Mouse (Mus musculus): Measurements from ENCODE around the gene Rasip1. TPM values are rescaled to one million over a fixed set of nuclear protein-coding genes. Genes with fewer than 3 reads are reported as not detected.
A peak's percentile ranks its signal among the peaks of the same experiment; 100 is the strongest.

The Rasip1 gene
- 10 to 100 TPM; 16.0 to 27.6 TPM for total RNA-seq (2021)
- long read RNA-seq, experiment 1, transcript Rasip1-201 (12 exons, 3,202 nt): major isoform, 44 of 66 reads
- long read RNA-seq, experiment 1, partial matches to known transcripts: 18 of 66 reads
- long read RNA-seq, experiment 1, other reads (novel, unspliced or antisense): 4 of 66 reads
- long read RNA-seq, experiment 2, transcript Rasip1-201 (12 exons, 3,202 nt): major isoform, 31 of 49 reads
- long read RNA-seq, experiment 2, partial matches to known transcripts: 14 of 49 reads
- long read RNA-seq, experiment 2, other reads (novel, unspliced or antisense): 4 of 49 reads

- no peak for DNase-seq (ENCODE audit: low spot score in 2 of 2)
These were observed at the start of gene Rasip1 for GRCm38 (mm10) chr7:45627261-45627660. TSS of gene Rasip1 (plus strand) at chr7:45627488.

DNA sequence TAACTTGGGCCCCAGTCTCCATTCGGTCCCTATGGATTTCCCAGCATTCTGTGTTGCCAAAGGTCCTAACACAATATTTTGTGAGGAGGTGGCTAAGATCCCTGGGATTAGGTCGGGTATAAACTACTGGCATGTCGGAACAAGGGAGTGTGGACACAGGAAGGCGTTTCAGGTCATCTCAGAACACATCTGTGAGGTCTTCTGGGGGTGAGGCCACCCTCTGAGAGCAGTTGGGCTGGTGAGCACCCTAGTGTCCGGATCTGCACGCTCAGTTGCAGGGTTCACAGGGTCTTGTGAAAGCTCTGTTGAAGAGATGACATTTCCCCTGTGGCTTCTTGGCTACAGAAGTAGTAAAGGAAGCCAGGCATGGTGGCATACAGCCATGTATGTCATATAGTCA, 41.4 kb upstream of the Rasip1 start:
- DNase-seq (ENCODE audit: low spot score in 2 of 2): no peak

DNA sequence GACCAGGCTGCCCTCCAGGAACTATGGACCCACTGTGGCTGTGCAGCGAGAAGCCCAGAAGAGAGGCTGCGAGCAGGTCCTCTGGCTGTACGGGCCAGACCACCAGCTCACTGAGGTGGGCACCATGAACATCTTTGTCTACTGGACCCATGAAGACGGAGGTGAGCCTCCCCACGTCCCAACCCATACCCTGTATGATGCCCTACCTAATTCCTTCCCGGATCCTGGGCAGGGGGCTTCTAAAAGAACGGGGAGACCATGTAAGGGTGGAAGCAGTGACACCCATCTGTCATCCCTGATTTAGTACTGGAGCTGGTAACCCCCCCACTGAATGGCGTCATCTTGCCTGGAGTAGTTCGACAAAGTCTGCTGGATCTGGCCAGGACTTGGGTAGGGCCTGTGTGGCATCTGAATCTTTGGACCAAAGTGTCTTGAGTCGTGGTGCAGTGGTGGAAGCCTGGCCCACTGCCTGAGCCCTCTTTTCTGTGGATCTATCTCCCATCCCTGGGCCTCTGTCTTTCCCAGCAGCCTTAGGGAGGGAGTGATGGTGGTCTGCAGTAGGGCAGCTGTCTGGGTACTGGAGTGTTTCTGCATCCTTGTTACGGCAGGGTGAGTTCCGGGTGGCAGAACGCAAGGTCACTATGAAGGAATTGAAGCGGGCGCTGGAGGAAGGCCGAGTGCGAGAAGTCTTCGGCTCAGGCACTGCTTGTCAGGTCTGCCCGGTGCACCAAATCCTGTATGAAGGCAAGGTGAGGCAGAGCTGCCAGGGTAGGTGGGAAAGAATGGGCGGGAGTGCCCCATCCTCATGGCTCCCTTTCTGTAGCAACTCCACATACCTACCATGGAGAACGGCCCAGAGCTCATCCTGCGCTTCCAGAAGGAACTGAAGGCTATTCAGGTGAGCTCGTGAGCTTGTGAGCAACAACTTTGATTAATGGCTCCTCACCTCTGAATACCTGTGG, 39.4 kb upstream of the Rasip1 start:
- DNase-seq (ENCODE audit: low spot score in 2 of 2): peak in 1 of 2 experiments; percentile 2

DNA sequence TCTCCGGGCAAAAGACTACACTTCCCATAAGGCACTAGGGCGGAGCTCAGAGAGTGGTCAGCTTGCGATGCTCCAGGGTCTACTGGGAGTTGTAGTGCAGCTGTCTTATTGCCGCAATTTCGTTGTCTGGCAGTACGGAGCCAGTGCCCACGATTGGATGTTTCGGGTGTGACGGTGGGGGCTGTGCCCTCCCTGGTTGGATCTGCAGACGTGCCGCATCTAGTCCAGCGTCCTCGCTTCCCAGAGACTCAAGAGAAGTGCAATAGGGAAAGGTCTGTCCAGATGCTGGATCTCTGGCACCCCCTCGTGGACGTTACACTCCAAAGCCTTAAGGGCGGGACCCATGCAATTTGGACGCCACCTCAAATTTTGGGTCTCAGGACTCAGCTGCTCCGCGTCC, 38.1 kb upstream of the Rasip1 start:
- DNase-seq (ENCODE audit: low spot score in 2 of 2): peak; percentile 85 to 86

GRCm38 (mm10) chr7:45589898-45590297, 37.4 kb upstream of the Rasip1 start:
- no peak for DNase-seq (ENCODE audit: low spot score in 2 of 2)

GRCm38 (mm10) chr7:45590874-45591273, 36.4 kb upstream of the Rasip1 start:
- no peak for DNase-seq (ENCODE audit: low spot score in 2 of 2)

DNA sequence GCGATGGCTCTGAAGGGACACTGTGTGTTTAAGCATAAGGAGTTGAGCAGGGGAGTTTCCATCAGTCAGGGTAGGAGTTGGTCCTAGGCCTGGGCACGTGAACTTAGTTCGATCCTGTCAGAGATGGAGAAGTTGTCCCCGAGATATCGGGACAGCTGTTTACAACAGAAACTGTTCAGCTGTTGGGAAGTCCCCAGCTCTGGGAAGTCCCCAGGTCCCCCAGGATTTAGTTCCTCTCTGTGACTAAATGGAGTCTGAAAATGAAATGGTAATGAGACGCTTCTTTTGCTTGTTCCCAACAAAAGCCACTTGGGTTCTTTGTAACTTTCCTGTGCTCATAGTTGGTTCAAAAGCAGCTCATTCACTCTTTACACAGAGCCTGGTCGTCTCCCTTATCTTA, 35.4 kb upstream of the Rasip1 start:
- DNase-seq (ENCODE audit: low spot score in 2 of 2): no peak

DNA sequence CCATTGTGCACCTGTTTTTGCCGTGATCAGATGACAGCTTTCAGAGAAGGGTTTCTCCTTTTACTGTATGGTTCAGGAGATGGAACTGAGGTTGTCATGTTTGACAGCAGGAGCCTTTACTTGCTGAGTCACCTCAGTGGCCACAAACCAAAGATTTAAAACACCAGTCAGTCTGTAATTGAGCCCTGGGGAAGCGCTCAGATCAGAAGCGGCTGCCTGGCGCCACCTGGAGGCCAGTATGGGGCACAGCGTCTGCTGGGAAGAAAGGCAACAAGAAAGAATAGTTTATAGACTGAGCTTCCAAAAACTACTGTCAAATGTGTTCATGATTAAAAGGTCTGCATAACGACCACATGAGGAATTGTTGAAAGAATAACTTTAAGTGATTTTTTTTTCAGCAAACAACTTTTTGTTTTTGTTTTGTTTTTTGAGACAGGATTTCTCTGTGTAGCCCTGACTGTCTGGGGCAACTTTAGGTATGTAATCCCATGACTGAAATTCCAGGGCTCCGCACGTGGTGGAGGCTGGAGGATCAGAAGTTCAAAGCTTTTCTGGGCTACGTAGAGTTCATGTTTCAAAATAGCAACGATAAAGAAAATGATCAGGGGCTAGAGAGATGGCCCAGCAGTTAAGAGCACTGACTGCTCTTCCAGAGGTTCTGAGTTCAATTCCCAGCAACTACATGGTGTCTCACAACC, 34.0 kb upstream of the Rasip1 start:
- peak; percentile 67 to 78 for DNase-seq (ENCODE audit: low spot score in 2 of 2)

GRCm38 (mm10) chr7:45595176-45595575, 32.1 kb upstream of the Rasip1 start:
- no peak for DNase-seq (ENCODE audit: low spot score in 2 of 2)

DNA sequence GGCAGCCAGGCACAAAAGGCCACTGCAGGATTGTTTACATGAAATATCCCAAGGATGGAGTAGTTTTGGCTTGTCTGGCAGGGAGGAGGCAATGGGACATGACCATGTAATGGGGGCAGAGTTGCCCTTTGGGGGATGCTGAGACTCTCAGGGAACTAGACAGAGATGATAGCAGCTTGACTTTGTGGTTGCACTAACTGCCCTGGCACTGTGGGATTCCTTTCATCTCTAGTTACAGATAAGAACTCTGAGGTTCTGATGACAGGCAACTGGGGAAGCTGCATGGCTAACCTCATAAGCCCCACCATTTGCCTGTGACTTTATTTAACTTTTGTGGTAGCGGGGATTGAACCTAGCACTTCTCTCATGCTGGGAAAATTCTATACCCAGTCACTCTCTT, 31.2 kb upstream of the Rasip1 start:
- no peak for DNase-seq (ENCODE audit: low spot score in 2 of 2)

DNA sequence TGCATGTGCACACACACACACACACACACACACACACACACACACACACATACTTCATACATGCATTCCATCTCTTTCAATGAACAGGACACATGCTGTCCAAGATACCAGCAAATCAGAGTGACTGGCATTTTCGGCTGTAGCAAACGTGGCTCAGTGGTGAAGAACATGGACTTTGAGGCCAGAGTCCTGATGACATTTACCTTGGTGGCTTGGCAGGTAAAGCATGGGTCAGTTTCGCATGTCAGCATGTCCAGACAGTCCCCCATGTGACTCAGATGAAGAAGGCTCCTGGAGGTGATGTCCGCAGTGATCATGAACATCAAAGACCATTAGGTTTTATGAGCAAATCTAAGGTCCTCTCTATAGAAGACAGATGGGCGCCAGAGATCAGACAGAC, 30.3 kb upstream of the Rasip1 start:
- no peak for DNase-seq (ENCODE audit: low spot score in 2 of 2)

GRCm38 (mm10) chr7:45597527-45597926, 29.8 kb upstream of the Rasip1 start:
- no peak for DNase-seq (ENCODE audit: low spot score in 2 of 2)

DNA sequence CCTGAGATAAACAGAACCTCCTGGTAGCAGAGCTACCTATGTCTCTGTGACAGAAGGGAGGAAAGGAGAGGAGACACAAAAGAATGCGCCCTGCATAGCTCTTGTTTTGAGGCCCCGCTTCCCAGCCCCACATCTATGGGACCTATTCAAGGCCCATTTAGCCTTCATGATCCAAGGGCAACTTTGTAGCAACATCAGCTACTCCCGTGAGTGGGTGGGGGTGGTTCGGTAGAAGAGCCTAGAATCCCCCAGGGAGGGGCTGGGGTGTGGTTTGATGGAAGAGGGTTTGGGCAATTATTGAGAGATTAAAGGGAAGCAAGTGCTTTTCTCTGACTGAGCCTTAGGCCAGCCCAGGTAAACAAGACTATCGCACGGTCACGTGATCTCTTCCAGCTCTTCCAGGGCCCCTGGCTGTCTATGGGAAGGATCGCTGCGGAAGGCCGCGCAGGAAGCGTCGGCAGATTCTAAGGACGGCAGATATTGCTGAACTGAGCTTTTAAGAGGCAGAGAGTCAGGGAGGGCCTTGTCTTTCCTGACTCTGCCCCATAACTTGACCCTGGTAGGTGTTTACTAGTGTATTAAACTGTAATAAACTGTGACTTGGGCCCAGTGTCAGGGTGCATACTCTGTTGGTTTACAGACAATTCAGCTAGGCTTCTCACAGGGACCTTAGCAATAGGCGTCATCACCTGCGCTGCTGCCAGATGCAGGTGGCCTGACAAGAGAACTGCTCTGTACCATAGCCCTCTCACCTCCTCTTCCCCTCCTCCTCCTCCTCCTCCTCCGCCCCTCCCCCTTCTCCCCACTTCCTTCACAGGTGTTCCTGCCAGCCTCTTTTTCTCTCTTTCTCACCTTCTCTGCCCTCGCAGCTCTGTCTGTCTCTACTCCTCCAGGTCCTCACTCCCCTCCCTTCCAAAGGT, 28.1 kb upstream of the Rasip1 start:
- no peak for DNase-seq (ENCODE audit: low spot score in 2 of 2)

DNA sequence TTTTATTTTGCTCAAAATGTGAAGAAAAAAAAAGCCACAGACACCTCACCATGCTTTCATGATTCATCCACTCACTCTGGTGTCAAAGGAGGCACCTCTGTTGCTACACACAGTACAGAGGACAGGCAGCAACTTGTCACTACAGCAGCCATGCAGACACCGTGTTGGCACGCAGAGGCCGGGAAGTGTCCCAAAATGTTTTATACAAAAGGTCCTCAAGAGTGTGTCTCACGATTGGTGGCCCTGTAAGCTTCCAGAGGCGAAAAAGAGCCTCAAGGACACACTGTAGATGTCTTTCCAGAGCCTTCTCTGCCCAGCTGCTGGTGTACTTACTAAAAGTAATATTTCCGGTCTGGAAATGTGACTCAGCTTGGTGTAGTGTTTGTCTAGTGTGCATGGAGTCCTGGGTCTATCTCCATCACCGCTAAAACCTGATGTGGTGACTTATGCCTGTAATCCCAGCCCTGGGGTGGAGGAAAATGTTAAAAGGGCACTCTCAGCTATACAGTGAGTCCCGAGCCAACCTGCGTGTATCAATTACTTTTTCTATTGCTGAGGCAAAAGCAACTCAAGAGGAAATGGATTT, 21.5 kb upstream of the Rasip1 start:
- no peak for DNase-seq (ENCODE audit: low spot score in 2 of 2)

GRCm38 (mm10) chr7:45609511-45609910, 17.8 kb upstream of the Rasip1 start:
- no peak for DNase-seq (ENCODE audit: low spot score in 2 of 2)

DNA sequence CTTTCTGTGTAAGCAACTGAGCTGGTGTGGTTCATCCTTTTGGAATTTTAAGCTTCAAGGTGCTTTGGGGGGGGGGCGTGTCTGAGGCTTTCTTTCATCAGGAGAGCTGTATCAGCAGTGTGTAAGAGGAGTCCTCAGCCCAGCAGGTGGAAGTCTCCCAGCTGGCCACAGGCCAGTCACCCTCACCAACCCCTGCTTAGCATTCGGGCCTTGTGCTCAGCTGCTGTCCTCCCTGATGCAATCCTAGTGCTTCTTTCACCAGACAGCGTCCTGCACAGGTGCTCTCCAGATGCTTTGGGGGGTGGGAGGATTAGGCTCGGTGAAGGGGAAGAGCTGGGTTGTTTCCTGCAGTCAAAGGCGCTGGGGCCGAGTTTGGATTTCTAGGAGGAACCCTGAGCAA, 11.0 kb upstream of the Rasip1 start:
- no peak for DNase-seq (ENCODE audit: low spot score in 2 of 2)

GRCm38 (mm10) chr7:45617042-45617695, 10.1 kb upstream of the Rasip1 start, which contains the start of gene Fut1:
TSS of gene Fut1 (plus strand) at chr7:45617289.
- no peak for DNase-seq (ENCODE audit: low spot score in 2 of 2)

GRCm38 (mm10) chr7:45618316-45618715, 9.0 kb upstream of the Rasip1 start:
- DNase-seq (ENCODE audit: low spot score in 2 of 2): no peak

- no peak for DNase-seq (ENCODE audit: low spot score in 2 of 2)
These were observed 7.7 kb upstream of the Rasip1 start for GRCm38 (mm10) chr7:45619592-45619991.

DNA sequence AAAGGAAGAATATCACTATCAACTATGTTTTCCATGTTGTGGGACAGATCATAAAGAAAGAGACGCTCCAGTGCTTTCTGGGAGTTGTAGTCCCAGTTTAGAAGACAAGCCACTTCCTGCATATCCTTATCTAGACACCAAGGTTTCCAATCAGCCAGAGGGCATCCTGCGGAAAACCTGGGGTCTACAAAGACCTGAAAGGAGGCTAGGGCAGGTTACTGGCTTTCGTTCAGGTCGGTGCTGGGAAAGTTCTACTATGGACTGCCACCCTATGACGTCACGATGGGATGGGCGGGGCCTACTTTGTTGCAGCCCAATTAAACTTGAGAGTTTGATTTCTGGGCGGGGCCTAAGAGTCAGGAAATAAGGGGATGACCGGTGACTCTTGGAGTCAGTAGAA, 5.8 kb upstream of the Rasip1 start, which contains the start of gene Izumo1:
Gene Izumo1, plus strand, starts transcription at position 369 of the 400 bp plus-strand sequence.
- no peak for DNase-seq (ENCODE audit: low spot score in 2 of 2)

Measured in adrenal gland, adult 18-20 months (tissue).